Mouse (Mus musculus) 416B (cell line): Measurements from ENCODE around the gene Ewsr1.
"Not testable (repeated sequence)": the region's sequence is repeated elsewhere in the genome, so short reads cannot be mapped to it uniquely, and the experiment has no call there.

Experiments
- DNase-seq: peaks from one replicate; pipeline ENCODE4 v3.0.0; 2011; ENCODE audit warnings: low read depth

The Ewsr1 gene

DNA sequence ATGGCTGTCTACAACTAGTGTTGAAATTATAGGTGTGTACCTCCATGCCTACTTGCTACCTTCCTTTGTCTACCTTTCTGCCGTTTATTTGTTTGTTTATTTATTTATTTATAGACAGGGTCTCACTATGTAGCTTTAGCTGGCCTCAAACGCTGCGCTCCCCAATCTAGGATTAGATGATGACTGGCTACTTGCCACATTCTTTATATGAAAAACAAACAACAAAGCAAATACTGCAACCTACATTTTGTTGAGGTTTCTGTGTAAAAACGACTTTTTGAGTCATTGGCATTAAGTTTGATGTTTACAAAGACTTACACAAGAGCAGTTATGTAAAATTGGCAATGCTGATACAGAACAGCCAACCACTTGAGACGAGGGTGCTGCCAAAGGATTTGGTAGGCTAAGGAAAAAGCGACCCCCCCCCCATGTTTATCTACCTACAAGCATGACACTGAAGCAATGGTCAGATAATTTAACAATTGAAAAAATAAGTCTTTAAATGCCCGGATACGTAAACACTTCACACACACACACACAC lies 2.5 kb downstream of the Ewsr1 start:
- DNase-seq: peak; percentile 45

DNA sequence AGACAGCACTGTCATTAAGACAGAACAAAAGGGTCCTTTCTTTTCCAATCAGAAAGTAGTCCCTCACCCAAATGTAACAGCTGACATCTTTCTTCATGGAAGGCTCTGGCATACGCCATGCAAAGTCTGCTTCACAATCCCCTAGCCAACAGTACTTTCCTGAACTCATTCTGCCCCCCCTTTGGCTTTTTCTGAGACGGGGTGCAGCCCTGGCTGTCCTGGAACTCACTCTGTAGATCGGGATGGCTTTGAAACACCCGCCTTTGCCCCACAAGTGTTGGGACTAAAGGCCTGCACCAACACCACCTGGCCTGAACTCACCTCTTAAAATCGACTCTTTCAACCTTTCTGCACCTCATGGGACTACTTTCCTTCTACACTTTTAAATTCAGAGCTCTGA lies 3.2 kb downstream of the Ewsr1 start:
- no peak for DNase-seq

DNA sequence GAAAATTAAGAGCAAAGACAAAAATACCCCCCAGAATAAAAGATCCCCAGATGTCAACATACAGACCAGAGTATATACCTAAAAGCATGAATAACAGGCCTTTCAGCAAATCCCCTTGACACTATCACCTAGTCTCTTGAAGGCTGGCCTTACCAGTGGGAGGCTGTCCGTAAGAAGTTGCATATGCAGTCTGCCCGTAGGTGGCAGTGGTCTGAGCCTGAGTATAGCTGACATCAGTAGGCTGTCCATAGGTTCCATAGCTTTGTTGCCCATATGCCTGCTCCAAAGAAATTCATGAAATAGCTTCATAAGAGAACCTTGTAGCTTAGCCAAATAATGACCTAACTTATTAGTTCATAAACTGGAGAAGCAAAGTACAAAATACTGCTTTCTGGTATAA lies 7.4 kb downstream of the Ewsr1 start:
- peak; percentile 67 for DNase-seq

DNA sequence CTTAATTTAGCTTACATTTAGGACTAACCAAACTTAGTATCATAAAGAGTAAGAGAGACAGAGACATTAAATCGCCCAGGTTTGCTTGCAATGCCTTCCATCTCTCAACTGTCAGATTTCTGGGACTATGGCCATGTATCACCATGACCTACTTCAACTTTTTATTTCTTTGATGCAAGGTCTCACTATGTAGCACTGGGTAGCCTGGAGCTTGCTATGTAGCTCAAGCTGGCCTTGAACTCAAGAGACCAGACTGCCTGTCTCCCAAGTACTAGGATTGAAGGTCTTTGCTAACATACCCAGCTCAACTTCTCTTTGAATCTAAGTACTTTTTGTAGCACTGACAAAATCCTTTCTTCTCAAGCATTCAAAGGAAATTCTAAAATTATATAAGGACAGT lies 9.9 kb downstream of the Ewsr1 start:
- no peak for DNase-seq

DNA sequence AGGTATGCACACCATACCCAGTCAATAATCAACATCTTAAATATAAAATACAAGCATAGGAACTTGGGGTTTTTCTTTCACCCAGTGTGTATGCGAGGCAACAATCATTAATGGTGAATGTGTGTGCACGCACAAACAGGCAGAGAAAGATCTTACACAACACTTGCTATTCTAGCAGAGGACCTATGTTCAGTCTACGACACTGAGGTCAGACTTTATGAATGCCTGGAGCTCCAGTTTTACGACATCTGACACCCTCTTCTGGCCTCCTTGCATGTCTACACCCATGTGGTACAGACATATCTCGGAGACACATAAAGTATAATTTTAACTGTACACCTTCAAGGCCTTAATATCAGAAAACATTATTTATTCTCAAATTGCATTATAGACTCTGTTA lies 22.2 kb downstream of the Ewsr1 start:
- DNase-seq: not testable (repeated sequence)

DNA sequence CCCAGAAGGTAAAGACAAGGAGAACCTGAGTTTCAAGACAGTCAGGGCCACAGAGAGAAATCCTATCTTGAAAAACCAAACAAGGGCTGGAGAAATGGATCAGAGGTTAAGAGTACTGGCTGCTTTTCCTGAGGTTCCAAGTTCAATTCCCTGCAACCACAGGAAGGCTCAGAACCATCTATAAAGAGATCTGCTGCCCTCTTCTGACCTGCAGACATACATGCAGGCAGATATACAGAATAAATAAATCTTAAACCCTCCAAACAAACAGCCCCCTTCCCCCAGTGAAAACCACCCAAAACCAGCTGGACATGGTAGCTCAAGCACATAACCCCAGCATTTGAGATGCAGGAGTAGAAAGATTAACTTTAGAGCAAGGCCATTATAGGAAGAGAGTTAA lies 23.3 kb downstream of the Ewsr1 start:
- peak; percentile 48 for DNase-seq

DNA sequence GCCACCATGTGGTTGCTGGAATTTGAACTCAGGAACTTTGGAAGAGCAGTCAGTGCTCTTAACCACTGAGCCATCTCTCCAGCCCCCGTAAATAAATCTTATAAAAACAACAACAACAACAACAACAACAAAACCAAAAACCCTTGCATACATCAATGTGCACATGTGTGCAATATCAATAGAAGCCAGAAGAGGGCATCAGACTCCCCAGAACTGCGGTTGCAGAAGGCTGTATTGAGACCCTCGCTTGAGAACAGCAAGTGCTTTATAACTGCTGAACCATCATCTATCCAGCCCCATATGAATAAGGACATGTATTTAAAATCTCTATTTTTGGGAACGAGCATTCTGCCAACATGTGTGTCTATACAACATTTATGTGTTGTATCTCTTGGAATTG lies 24.2 kb downstream of the Ewsr1 start:
- peak; percentile 49 for DNase-seq

DNA sequence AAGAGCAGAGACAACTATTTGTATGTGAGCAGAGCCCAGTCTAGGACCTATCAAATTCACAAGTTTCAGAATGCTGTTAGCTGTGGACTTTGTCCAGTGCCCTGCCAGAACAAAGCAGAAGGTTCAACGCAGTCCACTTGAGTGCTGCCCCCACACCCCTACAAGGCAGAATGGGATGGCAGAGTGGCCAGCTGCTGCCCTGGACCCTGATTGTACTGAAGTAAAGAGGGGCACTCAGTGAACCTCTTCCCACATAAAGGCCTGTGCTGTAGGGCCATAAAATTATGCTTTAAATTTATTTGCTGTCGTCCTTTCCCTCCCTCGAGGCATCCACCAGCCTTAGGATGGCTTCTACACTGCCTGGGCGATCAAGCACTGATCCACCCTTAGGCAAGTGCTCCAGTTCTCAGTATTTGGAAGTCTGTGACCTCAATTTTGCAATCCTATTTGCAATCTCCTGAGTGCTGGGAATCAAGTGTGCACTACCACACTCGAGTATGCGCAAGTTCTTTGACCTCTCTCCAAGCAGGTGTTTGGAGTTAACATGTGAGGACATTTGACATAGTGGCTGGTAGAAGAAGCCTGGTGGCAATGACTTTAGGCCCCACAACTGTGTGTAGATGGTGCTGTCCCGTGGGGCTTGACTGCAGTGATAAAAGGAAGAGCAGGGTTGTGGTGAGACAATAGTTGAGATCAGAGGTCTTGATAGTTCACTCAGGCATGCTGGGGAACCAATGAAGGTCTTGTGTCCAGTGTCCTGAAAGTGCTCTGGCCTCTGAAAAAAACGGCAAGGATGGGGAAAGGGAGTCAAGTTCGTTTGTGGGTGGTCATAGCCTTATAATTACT lies 30.7 kb downstream of the Ewsr1 start:
- DNase-seq: peak; percentile 35

DNA sequence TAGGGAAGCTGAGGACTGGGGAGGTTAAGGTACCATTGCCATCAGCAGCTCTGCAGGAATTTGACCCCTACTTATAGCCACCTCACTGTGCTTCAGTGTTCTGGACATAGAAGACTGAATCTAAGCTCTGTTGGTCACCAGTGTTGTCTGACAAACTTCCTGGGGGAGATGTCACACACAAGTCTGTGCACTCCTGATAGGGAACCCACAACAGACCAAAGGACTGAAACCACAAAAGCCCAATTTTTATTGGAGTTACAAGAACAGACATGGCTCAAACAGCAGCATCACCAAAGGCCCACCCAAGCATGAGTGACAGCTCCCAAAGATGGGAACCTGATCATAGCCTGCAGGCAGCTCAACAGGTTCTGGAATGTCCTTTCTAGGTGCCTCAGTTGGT lies 32.0 kb downstream of the Ewsr1 start:
- DNase-seq: peak; percentile 65

DNA sequence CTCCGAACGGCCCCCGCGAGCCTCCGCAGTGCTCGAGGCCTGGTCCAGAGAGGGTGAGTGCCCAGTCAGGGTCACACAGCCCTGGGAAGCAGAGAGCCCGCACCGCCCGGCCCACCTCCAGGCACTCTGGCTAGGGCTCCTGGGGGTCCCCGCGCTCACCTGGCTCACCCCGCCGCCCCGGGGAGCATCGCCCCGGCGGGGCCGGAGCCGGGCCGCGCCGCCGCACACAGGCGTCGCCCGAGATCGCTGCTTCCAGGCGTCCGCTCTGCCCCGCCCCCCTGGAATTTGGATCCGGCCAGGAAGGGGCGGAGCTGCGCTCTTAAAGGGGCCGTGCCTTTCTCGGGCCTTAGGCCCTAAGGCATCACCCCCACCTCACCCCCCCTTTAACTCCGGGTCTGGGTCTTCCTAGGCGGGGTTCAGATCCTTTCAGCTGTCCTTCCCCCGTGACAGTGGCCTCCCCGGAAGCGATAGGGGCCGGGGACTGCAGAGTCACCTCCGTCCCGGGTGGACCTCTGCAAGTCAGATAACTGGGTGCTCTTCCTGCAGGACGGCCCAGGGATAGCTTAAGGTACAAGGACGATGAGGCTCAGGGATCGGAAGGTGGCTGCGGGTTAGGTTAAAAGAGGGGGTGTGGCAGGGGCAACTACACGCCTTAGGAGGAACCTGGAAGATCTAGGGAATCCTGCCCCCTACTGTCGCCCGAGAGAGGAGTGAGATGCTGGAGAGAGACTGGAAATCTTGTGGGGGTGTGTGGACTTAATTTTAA lies 33.8 kb downstream of the Ewsr1 start, which contains the start of gene Gas2l1:
Gene Gas2l1 (minus strand): TSS at position 272 of the 766 bp plus-strand sequence.
- peak; percentile 93 for DNase-seq

DNA sequence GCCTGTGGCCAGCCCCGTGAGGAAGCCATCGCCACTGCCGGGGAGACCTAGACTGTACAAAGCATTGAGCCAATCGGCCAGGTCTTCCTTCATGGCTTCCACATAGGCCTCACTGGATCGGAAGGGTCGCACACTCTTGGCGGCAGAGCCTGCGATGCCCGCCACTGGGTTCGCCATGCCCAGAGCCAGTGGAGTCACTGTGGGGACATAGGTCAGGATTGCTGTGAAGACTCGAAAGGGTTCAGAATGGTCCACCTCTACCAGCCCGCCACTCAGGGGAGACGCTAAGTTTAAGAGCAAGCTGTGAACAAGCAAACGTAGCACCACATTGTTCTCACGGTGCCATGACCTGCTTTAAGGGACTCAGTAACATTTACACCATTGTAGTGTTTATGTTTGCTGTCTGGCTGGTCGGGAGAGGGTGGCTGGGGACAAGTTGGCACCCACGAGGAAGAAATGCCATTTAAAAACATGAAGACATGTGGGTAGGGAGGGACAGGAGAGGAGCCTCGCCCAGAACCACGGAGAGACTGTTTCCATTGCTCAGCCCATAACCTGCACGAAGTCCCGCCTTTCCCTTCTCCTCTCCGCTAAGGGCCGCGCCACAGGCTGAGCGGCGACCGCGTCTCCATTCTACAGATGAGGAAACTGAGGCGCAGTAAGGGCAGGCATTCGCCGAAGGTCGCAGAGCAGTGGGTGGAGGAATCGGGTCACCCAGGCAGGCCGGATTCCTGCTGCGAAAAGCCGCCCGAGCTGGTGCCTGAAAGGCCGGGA lies 34.6 kb downstream of the Ewsr1 start:
- peak; percentile 33 for DNase-seq

DNA sequence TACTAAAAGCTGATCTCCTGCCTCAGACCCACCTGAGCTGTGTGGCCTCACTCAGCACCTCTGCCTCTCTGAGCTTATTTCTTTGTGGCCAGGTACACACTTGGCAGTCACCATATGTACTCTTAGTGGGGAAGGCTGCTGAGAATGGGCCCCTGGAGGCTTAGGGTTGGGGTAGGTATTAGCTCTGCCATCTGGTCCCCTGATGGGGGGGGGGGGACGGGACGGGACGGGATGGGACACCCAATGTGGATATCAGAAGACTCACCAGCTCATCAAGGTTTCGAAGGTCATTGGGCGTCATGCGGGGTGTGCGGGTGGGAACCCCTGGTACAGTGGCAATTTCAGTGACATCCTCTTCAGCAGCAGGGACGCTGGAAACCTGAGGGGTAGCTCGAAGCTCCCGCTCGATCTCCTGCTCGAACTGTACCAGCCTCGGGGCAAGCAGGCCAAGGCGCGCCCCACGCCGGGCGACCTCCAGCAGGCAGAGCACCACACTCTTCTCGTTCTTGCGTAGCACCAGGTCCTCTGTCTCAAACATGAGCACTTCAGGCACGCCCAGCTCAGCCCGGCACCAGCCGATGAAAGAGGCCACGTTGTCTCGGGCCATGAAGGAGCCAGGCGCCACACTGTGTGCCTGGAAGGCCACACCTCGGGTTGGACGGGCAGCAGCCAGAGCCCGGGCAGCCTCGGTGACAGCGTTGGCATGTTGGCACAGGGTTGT lies 35.3 kb downstream of the Ewsr1 start:
- DNase-seq: no peak

DNA sequence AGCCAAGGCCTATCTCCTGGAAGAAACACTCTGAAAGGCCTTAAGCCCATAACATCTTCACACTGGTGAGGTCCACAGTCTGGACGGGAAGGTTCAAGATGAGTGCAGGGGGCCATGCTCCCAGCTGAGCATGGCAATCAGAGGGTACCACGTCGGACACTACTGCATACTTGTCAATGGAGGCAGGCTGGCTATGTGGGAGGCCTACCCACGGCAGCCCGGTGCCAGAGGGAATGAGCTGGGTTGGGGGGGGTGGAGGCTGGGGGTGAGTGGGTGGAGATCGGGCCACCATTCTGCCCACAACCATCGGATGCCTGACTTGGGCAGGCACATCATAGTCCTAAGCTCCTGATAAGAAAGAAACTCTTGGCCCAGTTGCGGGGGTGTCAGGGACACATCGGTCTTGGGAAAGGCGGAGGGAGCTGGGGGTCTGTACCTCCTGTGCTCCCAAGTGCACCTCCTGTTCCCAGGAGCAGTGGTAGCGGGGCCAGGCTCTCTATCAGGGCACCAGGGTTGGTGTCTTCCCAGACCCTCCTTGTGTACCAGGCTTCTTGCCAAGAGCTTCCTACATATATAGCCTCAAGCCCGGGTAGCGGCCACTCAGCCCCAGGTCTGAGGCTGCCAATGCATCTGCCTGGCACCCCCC lies 36.1 kb downstream of the Ewsr1 start:
- DNase-seq: no peak

DNA sequence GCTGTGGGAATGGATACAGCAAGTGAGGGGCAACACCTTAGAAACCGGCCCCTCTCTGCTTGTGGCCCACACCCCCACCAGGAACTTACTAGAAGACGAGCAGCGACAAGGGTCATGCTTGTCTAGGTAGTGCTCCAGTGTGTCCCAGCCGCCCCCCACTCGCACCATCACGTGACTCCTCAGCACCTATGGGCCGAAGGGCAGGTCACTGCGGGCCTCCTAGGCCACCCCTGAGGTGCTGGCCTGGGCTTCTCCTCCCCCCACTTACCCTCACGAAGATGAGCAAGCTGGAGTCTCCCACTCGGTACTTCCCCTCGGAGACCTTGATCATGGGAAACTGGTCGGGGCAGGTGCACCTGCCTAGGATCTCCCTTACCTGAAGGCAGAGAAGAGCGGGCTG lies 36.7 kb downstream of the Ewsr1 start:
- no peak for DNase-seq

DNA sequence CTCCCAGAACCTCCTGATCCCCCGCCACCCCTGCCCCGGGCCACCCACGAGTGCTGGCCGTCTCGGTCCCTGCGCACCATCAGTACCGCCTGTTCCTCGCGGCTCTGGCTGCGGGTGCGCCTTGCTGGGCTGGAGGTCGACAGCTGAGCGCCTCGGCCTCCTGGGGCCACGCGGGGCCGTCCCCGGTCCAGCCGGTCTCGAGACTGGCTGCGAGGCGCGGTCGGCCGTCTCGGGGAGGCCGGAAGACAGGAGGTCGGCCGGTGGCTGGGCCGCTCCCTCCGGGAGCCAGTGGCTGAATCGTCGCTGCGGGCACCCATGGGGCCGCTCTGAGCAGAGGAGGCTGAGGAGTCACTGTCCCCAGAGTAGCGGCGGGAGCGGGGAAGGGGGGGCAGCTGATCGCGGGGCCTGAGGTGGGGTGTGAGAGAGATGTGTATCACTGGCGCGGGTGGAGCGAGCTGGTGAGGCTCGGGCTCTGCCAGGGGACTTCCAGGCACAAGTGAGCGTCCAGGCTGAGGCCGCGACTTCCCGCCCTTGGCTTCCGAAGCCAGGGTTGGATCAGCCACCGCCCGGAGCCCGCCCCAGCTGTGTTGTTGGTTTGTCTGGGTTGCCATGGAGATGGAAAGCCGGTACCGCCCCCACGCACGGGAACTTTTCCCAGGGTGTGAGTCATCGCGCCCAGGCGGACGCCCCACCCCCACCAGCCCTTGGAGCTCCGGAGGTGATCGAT lies 37.5 kb downstream of the Ewsr1 start:
- DNase-seq: no peak

DNA sequence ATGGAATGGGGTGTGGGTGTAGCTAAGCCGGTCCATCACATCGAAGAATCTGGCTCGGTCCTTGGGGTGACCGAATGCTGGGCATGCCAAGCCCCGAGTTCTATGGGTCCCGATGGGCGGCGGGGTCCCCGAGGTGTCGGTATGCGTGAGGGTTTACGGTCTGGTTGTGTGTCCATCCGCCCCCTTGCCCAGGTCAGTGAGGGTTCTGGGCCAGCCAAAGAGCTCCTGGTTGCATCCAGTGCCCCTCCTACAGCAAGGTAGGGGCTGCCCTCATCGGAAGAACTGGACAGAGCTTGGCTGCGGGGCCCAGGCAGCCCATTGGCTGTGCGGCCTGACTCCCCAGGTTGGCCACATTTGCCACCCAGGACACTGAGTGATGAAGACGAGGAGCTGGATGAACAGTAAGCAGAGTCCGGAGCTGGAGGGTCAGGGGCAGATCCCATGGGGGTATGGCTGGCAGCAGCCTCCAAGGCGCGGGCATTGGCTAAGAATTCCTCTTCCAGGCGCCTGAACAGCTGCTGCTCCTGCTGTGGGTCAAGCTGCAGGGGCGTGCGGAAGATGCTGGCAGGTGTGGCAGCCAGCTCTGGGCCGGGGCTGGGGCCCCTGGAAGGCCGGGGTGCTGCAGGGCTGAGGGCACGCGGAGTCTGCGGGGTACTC lies 38.2 kb downstream of the Ewsr1 start:
- no peak for DNase-seq

DNA sequence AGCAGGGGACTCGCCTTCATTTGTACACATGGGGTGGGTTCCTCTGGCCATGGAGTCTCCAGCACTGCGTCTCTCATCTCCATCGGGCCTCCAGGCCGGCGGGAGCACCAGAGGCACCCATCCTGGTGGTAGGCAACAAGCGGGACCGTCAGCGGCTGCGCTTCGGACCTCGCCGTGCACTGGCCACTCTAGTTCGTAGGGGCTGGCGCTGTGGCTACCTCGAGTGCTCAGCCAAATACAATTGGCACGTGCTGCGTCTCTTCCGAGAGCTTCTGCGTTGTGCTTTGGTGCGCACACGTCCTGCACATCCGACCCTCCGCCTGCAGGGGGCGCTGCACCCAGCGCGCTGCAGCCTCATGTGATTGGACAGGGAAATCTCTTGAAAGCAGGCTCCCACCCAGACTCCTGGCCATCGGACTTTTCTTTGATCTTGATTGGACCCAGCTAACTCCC lies 39.3 kb downstream of the Ewsr1 start:
- no peak for DNase-seq

DNA sequence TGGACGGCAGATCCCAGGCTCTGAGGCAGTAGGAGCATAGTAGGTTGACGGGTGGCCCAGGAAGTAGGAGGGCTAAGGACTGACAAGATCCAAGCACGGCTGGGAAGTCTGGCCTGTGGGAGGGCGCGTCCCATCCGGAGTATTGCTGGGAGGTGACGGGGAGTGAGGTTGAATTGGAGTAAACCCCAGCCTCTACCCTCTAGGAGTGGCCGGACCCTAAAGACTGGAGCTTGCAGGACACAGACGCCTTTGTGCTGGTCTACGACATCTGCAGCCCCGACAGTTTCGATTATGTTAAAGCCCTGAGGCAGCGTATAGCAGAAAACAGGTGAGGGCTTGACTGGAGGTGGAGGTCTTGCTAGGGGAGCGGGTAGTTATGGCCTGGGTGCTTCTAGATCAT lies 39.8 kb downstream of the Ewsr1 start:
- DNase-seq: no peak

DNA sequence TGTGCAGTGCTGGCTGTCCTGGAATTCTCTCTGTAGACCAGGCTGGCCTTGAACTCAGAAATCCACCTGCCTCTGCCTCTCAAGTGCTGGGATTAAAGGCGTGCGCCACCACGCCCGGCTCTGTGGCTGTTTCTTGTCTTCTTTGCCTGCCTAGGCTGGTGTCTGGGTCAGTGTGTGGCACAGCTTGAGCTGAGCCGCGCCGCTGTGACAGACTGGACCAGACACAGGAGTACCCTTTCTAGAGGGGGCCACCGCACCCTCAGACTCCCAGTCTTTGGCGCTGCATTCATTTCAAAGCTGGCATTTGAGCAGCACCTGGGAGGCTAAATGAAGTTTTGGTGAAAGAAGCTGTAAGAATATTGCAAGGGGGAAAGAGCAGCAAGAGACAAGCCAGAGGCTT lies 40.3 kb downstream of the Ewsr1 start:
- no peak for DNase-seq
